Mouse (Mus musculus) liver, adult 10 weeks (tissue): Measurements from ENCODE around the gene Asxl2. TPM values are rescaled to one million over a fixed set of nuclear protein-coding genes. Genes with fewer than 3 reads are reported as not detected.

Experiments
- polyA plus RNA-seq: library from polyadenylated mRNA; stranded (reverse); fragments of 350-450 nt; fragmentation: Illumina TruSeq; extraction: RNeasy Lipid Tissue Mini Kit (QIAGEN cat#74804); gene quantifications from one replicate; pipeline ENCODE4 v1.2.3, GENCODE M21; 2014; ENCODE audit warnings: low read depth, low replicate concordance

The Asxl2 gene
- 12.8 TPM for polyA plus RNA-seq

GRCm38 (mm10) chr12:3426530-3427034 lies at the start of gene Asxl2:
Asxl2 (plus strand) TSS chr12:3426857.

Other genes starting within 250 kb of the Asxl2 start
- 140 TPM for gene Rab10, start 116.9 kb upstream of the Asxl2 start, polyA plus RNA-seq
- 1.0 TPM for gene Kif3c, start 61.7 kb upstream of the Asxl2 start, polyA plus RNA-seq
- gene Dtnb, start 145.5 kb downstream of the Asxl2 start, polyA plus RNA-seq: 5.7 TPM